Mouse (Mus musculus): ENCODE measurements around the gene Smim14. TPM values are rescaled to one million over a fixed set of nuclear protein-coding genes. Genes with fewer than 3 reads are reported as not detected.

The Smim14 gene
- polyA plus RNA-seq, 1 experiment from 2014 or later, result 102 TPM

GRCm38 (mm10) chr5:65422803-65423202, 114.2 kb downstream of the Smim14 start:
- H3K36me3 ChIP-seq (ENCODE audit: control insufficient read depth, insufficient read depth, low read length), result peaks cover 5% of the 10 kb centered on the region; the same call in 1 of the 2 replicates
- DNase-seq (ENCODE audit: low spot score) (no peak), ATAC-seq (ENCODE audit: insufficient read depth, low FRiP score, low TSS enrichment) (no peak)
- no peaks in the 10 kb centered on the region for H3K4me1 ChIP-seq (ENCODE audit: control insufficient read depth, insufficient read depth, low read length)
- H3K27ac ChIP-seq (ENCODE audit: low read depth, low read length), result no peak overlapping the region
- H3K9me3 ChIP-seq (ENCODE audit: control insufficient read depth, low read length), result no peaks in the 10 kb centered on the region
- H3K27me3 ChIP-seq (ENCODE audit: control insufficient read depth, insufficient read depth, low read length), result no peaks in the 10 kb centered on the region
- H3K9ac ChIP-seq (ENCODE audit: low read length), result no peak overlapping the region
- no peak overlapping the region for H3K4me2 ChIP-seq (ENCODE audit: low read depth)
- H3K4me3 ChIP-seq (ENCODE audit: low read depth, low read length), result no peak overlapping the region
- 97% methylated on average over 8 of the region's 8 CpGs for WGBS

GRCm38 (mm10) chr5:65420822-65421221, 116.2 kb downstream of the Smim14 start:
- Histone ChIP-seq H3K27ac (ENCODE audit: low read depth, low read length) (no peak overlapping the region), H3K36me3 (ENCODE audit: control insufficient read depth, insufficient read depth, low read length) (peaks cover 6% of the 10 kb centered on the region), H3K9ac (ENCODE audit: low read length) (no peak overlapping the region), H3K9me3 (ENCODE audit: control insufficient read depth, low read length) (no peaks in the 10 kb centered on the region), H3K4me2 (ENCODE audit: low read depth) (no peak overlapping the region), H3K27me3 (ENCODE audit: control insufficient read depth, insufficient read depth, low read length) (no peaks in the 10 kb centered on the region), H3K4me3 (ENCODE audit: low read depth, low read length) (no peak overlapping the region), H3K4me1 (ENCODE audit: control insufficient read depth, insufficient read depth, low read length) (0 out of 2 replicates have a peak, but pooled peaks cover 4% of the 10 kb centered on the region)
- 76% methylated on average over 6 of the region's 6 CpGs for WGBS
- ATAC-seq (ENCODE audit: insufficient read depth, low FRiP score, low TSS enrichment) (no peak), DNase-seq (ENCODE audit: low spot score) (no peak)

GRCm38 (mm10) chr5:65419136-65419535, 117.8 kb downstream of the Smim14 start:
- Histone ChIP-seq H3K4me2 (ENCODE audit: low read depth) (no peak overlapping the region), H3K36me3 (ENCODE audit: control insufficient read depth, insufficient read depth, low read length) (peaks cover 7% of the 10 kb centered on the region), H3K27ac (ENCODE audit: low read depth, low read length) (no peak overlapping the region), H3K4me3 (ENCODE audit: low read depth, low read length) (no peak overlapping the region), H3K4me1 (ENCODE audit: control insufficient read depth, insufficient read depth, low read length) (0 out of 2 replicates have a peak, but pooled peaks cover 5% of the 10 kb centered on the region), H3K27me3 (ENCODE audit: control insufficient read depth, insufficient read depth, low read length) (no peaks in the 10 kb centered on the region), H3K9me3 (ENCODE audit: control insufficient read depth, low read length) (no peaks in the 10 kb centered on the region), H3K9ac (ENCODE audit: low read length) (no peak overlapping the region)
- 86% methylated on average over 10 of the region's 10 CpGs for WGBS
- no peak for ATAC-seq (ENCODE audit: insufficient read depth, low FRiP score, low TSS enrichment)
- DNase-seq (ENCODE audit: low spot score), result no peak

GRCm38 (mm10) chr5:65415653-65416458, 121.1 kb downstream of the Smim14 start:
- Histone ChIP-seq H3K9me3 (ENCODE audit: control insufficient read depth, low read length) (no peaks in the 10 kb centered on the region), H3K4me3 (ENCODE audit: low read depth, low read length) (no peak overlapping the region), H3K4me2 (ENCODE audit: low read depth) (no peak overlapping the region), H3K9ac (ENCODE audit: low read length) (peak overlapping the region; percentile 50), H3K36me3 (ENCODE audit: control insufficient read depth, insufficient read depth, low read length) (peaks cover 4% of the 10 kb centered on the region; the same call in 1 of the 2 replicates), H3K27ac (ENCODE audit: low read depth, low read length) (peak overlapping the region; percentile 56; the same call in 1 of the 2 replicates), H3K27me3 (ENCODE audit: control insufficient read depth, insufficient read depth, low read length) (no peaks in the 10 kb centered on the region), H3K4me1 (ENCODE audit: control insufficient read depth, insufficient read depth, low read length) (0 out of 2 replicates have a peak, but pooled peaks cover 5% of the 10 kb centered on the region)
- DNase-seq (ENCODE audit: low spot score) (peak; percentile 39), ATAC-seq (ENCODE audit: insufficient read depth, low FRiP score, low TSS enrichment) (no peak)
- WGBS, result 24% methylated on average over 26 of the region's 26 CpGs

- peaks cover 4% of the 10 kb centered on the region; the same call in 1 of the 2 replicates for H3K36me3 ChIP-seq (ENCODE audit: control insufficient read depth, insufficient read depth, low read length)
- WGBS, result 44% methylated on average over 12 of the region's 12 CpGs
- H3K4me3 ChIP-seq (ENCODE audit: low read depth, low read length), result no peak overlapping the region
- no peak for DNase-seq (ENCODE audit: low spot score)
- no peak overlapping the region for H3K4me2 ChIP-seq (ENCODE audit: low read depth)
- no peaks in the 10 kb centered on the region for H3K27me3 ChIP-seq (ENCODE audit: control insufficient read depth, insufficient read depth, low read length)
- no peak overlapping the region for H3K9ac ChIP-seq (ENCODE audit: low read length)
- H3K9me3 ChIP-seq (ENCODE audit: control insufficient read depth, low read length), result no peaks in the 10 kb centered on the region
- no peak for ATAC-seq (ENCODE audit: insufficient read depth, low FRiP score, low TSS enrichment)
- H3K4me1 ChIP-seq (ENCODE audit: control insufficient read depth, insufficient read depth, low read length), result no peaks in the 10 kb centered on the region
- no peak overlapping the region for H3K27ac ChIP-seq (ENCODE audit: low read depth, low read length)
Measured at GRCm38 (mm10) chr5:65407989-65408388, 129.0 kb downstream of the Smim14 start.

- ATAC-seq (ENCODE audit: insufficient read depth, low FRiP score, low TSS enrichment), result no peak
- peaks cover 4% of the 10 kb centered on the region for H3K36me3 ChIP-seq (ENCODE audit: control insufficient read depth, insufficient read depth, low read length)
- WGBS, result 29% methylated on average over 2 of the region's 2 CpGs
Measured at GRCm38 (mm10) chr5:65401251-65401994, 135.6 kb downstream of the Smim14 start.

More at GRCm38 (mm10) chr5:65401251-65401994, 135.6 kb downstream of the Smim14 start:
- DNase-seq (ENCODE audit: low spot score), result peak; percentile 75
- no peaks in the 10 kb centered on the region for H3K27me3 ChIP-seq (ENCODE audit: control insufficient read depth, insufficient read depth, low read length)
- H3K27ac ChIP-seq (ENCODE audit: low read depth, low read length), result no peak overlapping the region
- no peak overlapping the region for H3K4me3 ChIP-seq (ENCODE audit: low read depth, low read length)
- H3K9me3 ChIP-seq (ENCODE audit: control insufficient read depth, low read length), result no peaks in the 10 kb centered on the region
- no peaks in the 10 kb centered on the region for H3K4me1 ChIP-seq (ENCODE audit: control insufficient read depth, insufficient read depth, low read length)
- no peak overlapping the region for H3K4me2 ChIP-seq (ENCODE audit: low read depth)
- H3K9ac ChIP-seq (ENCODE audit: low read length), result no peak overlapping the region

Other genes starting within 250 kb of the Smim14 start
- 77.8 TPM in 2 replicates for gene Rfc1, start 201.5 kb downstream of the Smim14 start, polyA plus RNA-seq (2014; fragmentation: Nextera tagmentation; extraction: Ambion mirVana)
- 0.08 TPM in 1 of 2 replicates, not detected in the other for gene Klb, start 188.9 kb downstream of the Smim14 start, polyA plus RNA-seq (2014; fragmentation: Nextera tagmentation; extraction: Ambion mirVana)
- 856 and 912 TPM in 2 replicates for gene Rpl9, start 145.7 kb downstream of the Smim14 start, polyA plus RNA-seq (2014; fragmentation: Nextera tagmentation; extraction: Ambion mirVana)
- gene Lias, start 145.7 kb downstream of the Smim14 start, polyA plus RNA-seq (2014; fragmentation: Nextera tagmentation; extraction: Ambion mirVana), result 69.2 and 70.0 TPM in 2 replicates
- 64.2 and 73.1 TPM in 2 replicates for gene Ugdh, start 101.2 kb downstream of the Smim14 start, polyA plus RNA-seq (2014; fragmentation: Nextera tagmentation; extraction: Ambion mirVana)
- gene Gm43552, start 44.4 kb downstream of the Smim14 start, polyA plus RNA-seq (2014; fragmentation: Nextera tagmentation; extraction: Ambion mirVana), result not detected in 2 replicates
- gene Ube2k, start within 50 bp of the Smim14 start, polyA plus RNA-seq (2014; fragmentation: Nextera tagmentation; extraction: Ambion mirVana), result 138 and 142 TPM in 2 replicates
- 124 TPM in 2 replicates for gene Pds5a, start 161.1 kb upstream of the Smim14 start, polyA plus RNA-seq (2014; fragmentation: Nextera tagmentation; extraction: Ambion mirVana)
- gene N4bp2, start 226.3 kb upstream of the Smim14 start, polyA plus RNA-seq (2014; fragmentation: Nextera tagmentation; extraction: Ambion mirVana), result 34.9 and 38.1 TPM in 2 replicates